Mouse (Mus musculus): ENCODE results near the gene Atp2b2. TPM values are rescaled to one million over a fixed set of nuclear protein-coding genes. Genes with fewer than 3 reads are reported as not detected.

The Atp2b2 gene
- polyA plus RNA-seq, 1 experiment from 2014 or later, result 0.09 TPM

- Histone ChIP-seq H3K4me3 (ENCODE audit: low read depth, low read length) (peak overlapping the region; percentile 36), H3K27ac (replicated peaks; ENCODE audit: low read depth, low read length) (no peak overlapping the region), H3K27me3 (ENCODE audit: control insufficient read depth, insufficient read depth, low read length) (peaks cover 45% of the 10 kb centered on the region), H3K9ac (ENCODE audit: low read length) (no peak overlapping the region), H3K4me1 (ENCODE audit: control insufficient read depth, insufficient read depth, low read length) (no peaks in the 10 kb centered on the region), H3K4me2 (ENCODE audit: low read depth, severe bottlenecking) (peak overlapping the region; percentile 87), H3K9me3 (ENCODE audit: control insufficient read depth, low read length) (no peaks in the 10 kb centered on the region), H3K36me3 (ENCODE audit: control insufficient read depth, insufficient read depth, low read length) (no peaks in the 10 kb centered on the region)
- ATAC-seq (ENCODE audit: insufficient number of reproducible peaks, low FRiP score, low TSS enrichment, low read depth) (no peak), DNase-seq (ENCODE audit: low spot score) (peak; percentile 38)
- WGBS, result 3% methylated on average over 29 of the region's 39 CpGs
These were observed 1.1 kb downstream of the Atp2b2 start for GRCm38 (mm10) chr6:114041097-114041910.

GRCm38 (mm10) chr6:114035704-114036103 is 6.7 kb downstream of the Atp2b2 start:
- ATAC-seq (ENCODE audit: insufficient number of reproducible peaks, low FRiP score, low TSS enrichment, low read depth), result no peak
- Histone ChIP-seq H3K4me1 (ENCODE audit: control insufficient read depth, insufficient read depth, low read length) (no peaks in the 10 kb centered on the region), H3K4me3 (ENCODE audit: low read depth, low read length) (no peak overlapping the region), H3K36me3 (ENCODE audit: control insufficient read depth, insufficient read depth, low read length) (no peaks in the 10 kb centered on the region), H3K27ac (replicated peaks; ENCODE audit: low read depth, low read length) (no peak overlapping the region), H3K9ac (ENCODE audit: low read length) (no peak overlapping the region), H3K27me3 (ENCODE audit: control insufficient read depth, insufficient read depth, low read length) (peaks cover 10% of the 10 kb centered on the region), H3K9me3 (ENCODE audit: control insufficient read depth, low read length) (no peaks in the 10 kb centered on the region), H3K4me2 (ENCODE audit: low read depth, severe bottlenecking) (no peak overlapping the region)
- no peak for DNase-seq (ENCODE audit: low spot score)
- 72% methylated on average over 3 of the region's 3 CpGs for WGBS

GRCm38 (mm10) chr6:114032822-114033221 is 9.6 kb downstream of the Atp2b2 start:
- Histone ChIP-seq H3K9ac (ENCODE audit: low read length) (no peak overlapping the region), H3K27me3 (ENCODE audit: control insufficient read depth, insufficient read depth, low read length) (no peaks in the 10 kb centered on the region), H3K36me3 (ENCODE audit: control insufficient read depth, insufficient read depth, low read length) (no peaks in the 10 kb centered on the region), H3K4me2 (ENCODE audit: low read depth, severe bottlenecking) (no peak overlapping the region), H3K9me3 (ENCODE audit: control insufficient read depth, low read length) (no peaks in the 10 kb centered on the region), H3K4me1 (ENCODE audit: control insufficient read depth, insufficient read depth, low read length) (no peaks in the 10 kb centered on the region), H3K4me3 (ENCODE audit: low read depth, low read length) (no peak overlapping the region), H3K27ac (replicated peaks; ENCODE audit: low read depth, low read length) (no peak overlapping the region)
- 81% methylated on average over 8 of the region's 8 CpGs for WGBS
- ATAC-seq (ENCODE audit: insufficient number of reproducible peaks, low FRiP score, low TSS enrichment, low read depth) (no peak), DNase-seq (ENCODE audit: low spot score) (no peak)

- Histone ChIP-seq H3K4me1 (ENCODE audit: control insufficient read depth, insufficient read depth, low read length) (no peaks in the 10 kb centered on the region), H3K27me3 (ENCODE audit: control insufficient read depth, insufficient read depth, low read length) (no peaks in the 10 kb centered on the region), H3K4me2 (ENCODE audit: low read depth, severe bottlenecking) (no peak overlapping the region), H3K9me3 (ENCODE audit: control insufficient read depth, low read length) (no peaks in the 10 kb centered on the region), H3K36me3 (ENCODE audit: control insufficient read depth, insufficient read depth, low read length) (no peaks in the 10 kb centered on the region), H3K27ac (replicated peaks; ENCODE audit: low read depth, low read length) (no peak overlapping the region), H3K4me3 (ENCODE audit: low read depth, low read length) (no peak overlapping the region), H3K9ac (ENCODE audit: low read length) (no peak overlapping the region)
- ATAC-seq (ENCODE audit: insufficient number of reproducible peaks, low FRiP score, low TSS enrichment, low read depth) (no peak), DNase-seq (ENCODE audit: low spot score) (no peak)
- 70% methylated on average over 2 of the region's 2 CpGs for WGBS
These were observed 18.6 kb downstream of the Atp2b2 start for GRCm38 (mm10) chr6:114023794-114024193.

GRCm38 (mm10) chr6:114022104-114022503 is 20.3 kb downstream of the Atp2b2 start:
- WGBS, result 83% methylated on average over 9 of the region's 9 CpGs
- H3K9me3 ChIP-seq (ENCODE audit: control insufficient read depth, low read length), result no peaks in the 10 kb centered on the region
- no peak overlapping the region for H3K27ac ChIP-seq (replicated peaks; ENCODE audit: low read depth, low read length)

GRCm38 (mm10) chr6:114013801-114014200 is 28.6 kb downstream of the Atp2b2 start:
- Histone ChIP-seq H3K9ac (ENCODE audit: low read length) (no peak overlapping the region), H3K27ac (replicated peaks; ENCODE audit: low read depth, low read length) (no peak overlapping the region), H3K4me1 (ENCODE audit: control insufficient read depth, insufficient read depth, low read length) (peaks cover 4% of the 10 kb centered on the region; the same call in 1 of the 2 replicates), H3K9me3 (ENCODE audit: control insufficient read depth, low read length) (no peaks in the 10 kb centered on the region), H3K4me2 (ENCODE audit: low read depth, severe bottlenecking) (no peak overlapping the region), H3K36me3 (ENCODE audit: control insufficient read depth, insufficient read depth, low read length) (no peaks in the 10 kb centered on the region), H3K27me3 (ENCODE audit: control insufficient read depth, insufficient read depth, low read length) (peaks cover 5% of the 10 kb centered on the region; the same call in 1 of the 2 replicates), H3K4me3 (ENCODE audit: low read depth, low read length) (no peak overlapping the region)
- DNase-seq (ENCODE audit: low spot score) (no peak), ATAC-seq (ENCODE audit: insufficient number of reproducible peaks, low FRiP score, low TSS enrichment, low read depth) (no peak)
- WGBS, result 77% methylated on average over 5 of the region's 5 CpGs

More at GRCm38 (mm10) chr6:114022104-114022503, 20.3 kb downstream of the Atp2b2 start:
- no peak overlapping the region for H3K4me2 ChIP-seq (ENCODE audit: low read depth, severe bottlenecking)
- H3K36me3 ChIP-seq (ENCODE audit: control insufficient read depth, insufficient read depth, low read length), result no peaks in the 10 kb centered on the region
- no peaks in the 10 kb centered on the region for H3K4me1 ChIP-seq (ENCODE audit: control insufficient read depth, insufficient read depth, low read length)
- DNase-seq (ENCODE audit: low spot score) (no peak), ATAC-seq (ENCODE audit: insufficient number of reproducible peaks, low FRiP score, low TSS enrichment, low read depth) (no peak)
- no peak overlapping the region for H3K9ac ChIP-seq (ENCODE audit: low read length)
- no peaks in the 10 kb centered on the region for H3K27me3 ChIP-seq (ENCODE audit: control insufficient read depth, insufficient read depth, low read length)
- H3K4me3 ChIP-seq (ENCODE audit: low read depth, low read length), result no peak overlapping the region

- peak; percentile 67 for ATAC-seq (ENCODE audit: insufficient number of reproducible peaks, low FRiP score, low TSS enrichment, low read depth)
- Histone ChIP-seq H3K9me3 (ENCODE audit: control insufficient read depth, low read length) (no peaks in the 10 kb centered on the region), H3K9ac (ENCODE audit: low read length) (no peak overlapping the region), H3K27ac (replicated peaks; ENCODE audit: low read depth, low read length) (no peak overlapping the region), H3K4me3 (ENCODE audit: low read depth, low read length) (no peak overlapping the region), H3K4me1 (ENCODE audit: control insufficient read depth, insufficient read depth, low read length) (peaks cover 4% of the 10 kb centered on the region; the same call in 1 of the 2 replicates), H3K27me3 (ENCODE audit: control insufficient read depth, insufficient read depth, low read length) (peaks cover 5% of the 10 kb centered on the region; the same call in 1 of the 2 replicates), H3K36me3 (ENCODE audit: control insufficient read depth, insufficient read depth, low read length) (no peaks in the 10 kb centered on the region), H3K4me2 (ENCODE audit: low read depth, severe bottlenecking) (no peak overlapping the region)
- 6% methylated on average over 9 of the region's 9 CpGs for WGBS
- peak; percentile 56 for DNase-seq (ENCODE audit: low spot score)
These were observed 29.6 kb downstream of the Atp2b2 start for GRCm38 (mm10) chr6:114012834-114013233.

GRCm38 (mm10) chr6:114011976-114012375 is 30.4 kb downstream of the Atp2b2 start:
- Histone ChIP-seq H3K4me3 (ENCODE audit: low read depth, low read length) (no peak overlapping the region), H3K4me2 (ENCODE audit: low read depth, severe bottlenecking) (no peak overlapping the region), H3K4me1 (ENCODE audit: control insufficient read depth, insufficient read depth, low read length) (peaks cover 4% of the 10 kb centered on the region; the same call in 1 of the 2 replicates), H3K27ac (replicated peaks; ENCODE audit: low read depth, low read length) (no peak overlapping the region), H3K27me3 (ENCODE audit: control insufficient read depth, insufficient read depth, low read length) (peaks cover 5% of the 10 kb centered on the region; the same call in 1 of the 2 replicates), H3K36me3 (ENCODE audit: control insufficient read depth, insufficient read depth, low read length) (no peaks in the 10 kb centered on the region), H3K9ac (ENCODE audit: low read length) (no peak overlapping the region), H3K9me3 (ENCODE audit: control insufficient read depth, low read length) (no peaks in the 10 kb centered on the region)
- WGBS, result 84% methylated on average over 6 of the region's 6 CpGs
- DNase-seq (ENCODE audit: low spot score) (no peak), ATAC-seq (ENCODE audit: insufficient number of reproducible peaks, low FRiP score, low TSS enrichment, low read depth) (no peak)

Data from limb, embryonic 11.5 days (tissue).